Comparison of ENCODE assay signal across 8 mouse cellular contexts in genomic region chr9:114415701-114416100, GRCm38 (mm10). TPM values are rescaled to one million over a fixed set of nuclear protein-coding genes. Genes with fewer than 3 reads are reported as not detected.
DNase-seq lines count a peak whose midpoint lies in the region; ATAC-seq and TF ChIP-seq lines count a peak whose summit lies in the region.

No protein-coding gene starts in this region.

- H3K4me1 ChIP-seq in lung, postnatal 0 days (ENCODE audit: insufficient read depth, low read depth, low read length), result no peaks in the 10 kb centered on the region

- H3K9ac ChIP-seq in lung, postnatal 0 days (replicated peaks; ENCODE audit: low read depth), result no peak overlapping the region

- TF ChIP-seq CTCF in lung, postnatal 0 days (IDR thresholded peaks at IDR 0.05), result peak; percentile 89

- no peaks in the 10 kb centered on the region for H3K9me3 ChIP-seq in lung, postnatal 0 days (ENCODE audit: low read length)

- peak; percentile 18 for DNase-seq in cerebellum, adult 11 months
- no peak for DNase-seq in cerebellum, adult 9-11 months
- peak; percentile 35 for DNase-seq in right cerebral cortex, adult 18-20 months
- no peak for DNase-seq in right cerebral cortex, postnatal 36 days (ENCODE audit: low spot score in 2 of 2)
- peak; percentile 63 for DNase-seq in embryo, embryonic 11.5 days (ENCODE audit: low read depth, low spot score)
- DNase-seq in kidney, postnatal 10 days, result peak; percentile 72
- peak; percentile 69 for DNase-seq in lung, postnatal 0 days (ENCODE audit: low spot score)
- DNase-seq in right cerebral cortex, postnatal 4 days, result peak; percentile 52

- ATAC-seq in lung, postnatal 0 days, result 0 out of 2 replicates have a peak, but pooled peaks have one; percentile 8

- H3K27ac ChIP-seq in lung, postnatal 0 days (ENCODE audit: low read length), result no peak overlapping the region

- H3K27me3 ChIP-seq in lung, postnatal 0 days (replicated peaks; ENCODE audit: insufficient read depth, low read length), result no peaks in the 10 kb centered on the region

- TF ChIP-seq EP300 in lung, postnatal 0 days (IDR thresholded peaks at IDR 0.05), result no peak

- 21% methylated on average over 11 of the region's 11 CpGs for whole genome bisulfite sequencing in lung, postnatal 0 days

- no peaks in the 10 kb centered on the region for H3K36me3 ChIP-seq in lung, postnatal 0 days (ENCODE audit: insufficient read depth, low read length)

- H3K4me2 ChIP-seq in lung, postnatal 0 days (replicated peaks; ENCODE audit: low read depth, low read length), result no peak overlapping the region

- no peak overlapping the region for H3K4me3 ChIP-seq in lung, postnatal 0 days (ENCODE audit: low read depth, low read length)

RNA-seq across cellular contexts. Expression of gene Tmppe, which starts 14.8 kb away (rescaled TPM):
- 5.5 TPM in 2 replicates for polyA plus RNA-seq in lung, postnatal 0 days (2015; fragmentation: Nextera tagmentation; extraction: Ambion mirVana)

RNA-seq across cellular contexts. Expression of gene Glb1, which starts 14.8 kb away (rescaled TPM):
- polyA plus RNA-seq in lung, postnatal 0 days (2015; fragmentation: Nextera tagmentation; extraction: Ambion mirVana), result 23.3 and 23.4 TPM in 2 replicates

RNA-seq across cellular contexts. Expression of gene Crtap, which starts 25.2 kb away (rescaled TPM):
- polyA plus RNA-seq in lung, postnatal 0 days (2015; fragmentation: Nextera tagmentation; extraction: Ambion mirVana), result 83.8 and 84.8 TPM in 2 replicates

Comparison
In these comparisons a context has a peak if more than half of its experiments do, and no peak if none do; other contexts are left out.
1. DNase-seq: peak in cerebellum, adult 11 months (single experiment), right cerebral cortex, adult 18-20 months (single experiment), embryo, embryonic 11.5 days (single experiment), kidney, postnatal 10 days (single experiment), lung, postnatal 0 days (single experiment) and right cerebral cortex, postnatal 4 days (single experiment); none in cerebellum, adult 9-11 months (single experiment) and right cerebral cortex, postnatal 36 days (0 of 2).